Mouse (Mus musculus) gastrocnemius, adult 18-20 months (tissue): ENCODE measurements around the gene Szrd1. TPM values are rescaled to one million over a fixed set of nuclear protein-coding genes. Genes with fewer than 3 reads are reported as not detected.
A peak's percentile ranks its signal among the peaks of the same experiment; 100 is the strongest.

Experiments
- DNase-seq: peaks from one replicate; pipeline ENCODE4 v3.0.0; 2021; ENCODE audit warnings: low spot score
- total RNA-seq, 2 experiments: library from RNA; stranded (reverse); gene quantifications; 2 replicates each; pipeline ENCODE4 v1.2.3; 2021

The Szrd1 gene
- total RNA-seq, 2 experiments from 2014 or later, result 160 to 163 TPM

GRCm38 (mm10) chr4:141072502-141072901 is 67.1 kb downstream of the Szrd1 start:
- DNase-seq, result no peak

GRCm38 (mm10) chr4:141069731-141070130 is 69.8 kb downstream of the Szrd1 start:
- DNase-seq, result peak; percentile 73

- DNase-seq, result no peak
Measured at GRCm38 (mm10) chr4:141068655-141069054, 70.9 kb downstream of the Szrd1 start.

GRCm38 (mm10) chr4:141067516-141068046 is 72.0 kb downstream of the Szrd1 start:
- DNase-seq, result no peak

- peak; percentile 49 for DNase-seq
Measured at GRCm38 (mm10) chr4:141066709-141067515, 72.7 kb downstream of the Szrd1 start.

- DNase-seq, result peak; percentile 72
Measured at GRCm38 (mm10) chr4:141065123-141065522, 74.5 kb downstream of the Szrd1 start.

GRCm38 (mm10) chr4:141064104-141064659 is 75.4 kb downstream of the Szrd1 start:
- DNase-seq, result no peak

Other genes starting within 250 kb of the Szrd1 start
- gene Padi2, start 233.4 kb downstream of the Szrd1 start, total RNA-seq, result 100 to 1,000 TPM; 129 to 189 TPM
- gene Sdhb, start 178.6 kb downstream of the Szrd1 start, total RNA-seq, result 100 to 1,000 TPM; 630 to 677 TPM
- 10 to 100 TPM; 16.2 to 21.1 TPM for gene Atp13a2, start 152.9 kb downstream of the Szrd1 start, total RNA-seq
- 1 to 10 TPM; 1.1 to 2.3 TPM for gene Mfap2, start 129.4 kb downstream of the Szrd1 start, total RNA-seq
- gene Crocc, start 79.2 kb downstream of the Szrd1 start, total RNA-seq, result 1 to 10 TPM; 2.0 to 2.5 TPM
- 10 to 100 TPM; 12.9 to 16.2 TPM for gene Necap2, start 61.4 kb downstream of the Szrd1 start, total RNA-seq
- gene Spata21, start 51.4 kb downstream of the Szrd1 start, total RNA-seq, result not detected
- gene Fbxo42, start 8.1 kb upstream of the Szrd1 start, total RNA-seq, result 10 to 100 TPM; 10.8 to 11.2 TPM
- under 1 TPM in 1 of 2 experiments, not detected in 1; 0.31 TPM for gene Rsg1, start 74.2 kb upstream of the Szrd1 start, total RNA-seq
- under 1 TPM; 0.32 to 0.33 TPM for gene Arhgef19, start 99.7 kb upstream of the Szrd1 start, total RNA-seq
- gene Epha2, start 161.5 kb upstream of the Szrd1 start, total RNA-seq, result 1 to 10 TPM; 1.6 to 2.9 TPM
- gene Fam131c, start 228.4 kb upstream of the Szrd1 start, total RNA-seq, result under 1 TPM; 0.16 to 0.31 TPM